Mouse (Mus musculus) kidney, postnatal 14 days (tissue): ENCODE results near the gene Olfr659.
A peak's percentile ranks its signal among the peaks of the same experiment; 100 is the strongest.

Experiments
- DNase-seq: peaks from one replicate; pipeline ENCODE4 v3.0.0; 2022; ENCODE audit warnings: mixed read lengths

Olfr659 gene

GRCm38 (mm10) chr7:104666453-104666852 lies at the start of gene Olfr659:
Olfr659 (plus strand) TSS chr7:104666753.
- DNase-seq: no peak

- DNase-seq: no peak
Measured at GRCm38 (mm10) chr7:104624494-104624893, 42.1 kb upstream of the Olfr659 start, which contains the start of gene Olfr657. Olfr657 (plus strand) TSS chr7:104624794.

- DNase-seq: peak; percentile 27
Measured at GRCm38 (mm10) chr7:104646841-104647482, 19.6 kb upstream of the Olfr659 start, which contains the start of gene Olfr658. Olfr658 (minus strand) TSS chr7:104647305.

GRCm38 (mm10) chr7:104686201-104686600 lies 19.6 kb downstream of the Olfr659 start, which contains the start of gene Olfr661:
Olfr661 (plus strand) TSS chr7:104686501.
- no peak for DNase-seq
